28 mouse cellular contexts compared by ENCODE assay signal in genomic region chr16:38644455-38644854, GRCm38 (mm10).
A peak's percentile ranks its signal among the peaks of the same experiment; 100 is the strongest.
DNase-seq lines count a peak whose midpoint lies in the region; ATAC-seq and TF ChIP-seq lines count a peak whose summit lies in the region.
"Had no signal": no experiment of that assay in that cellular context is flagged by ENCODE, and none has a peak within 500 bp of the region (broad histone marks: within the 10 kb centered on the region; RNA-seq: fewer than 3 reads in every experiment).

No protein-coding gene starts in this region.

- H3K9me3 ChIP-seq in heart, embryonic 11.5 days (replicated peaks; ENCODE audit: control insufficient read depth, low read length): no peaks in the 10 kb centered on the region
- no peaks in the 10 kb centered on the region for H3K9me3 ChIP-seq in limb, embryonic 14.5 days (ENCODE audit: control insufficient read depth, low read length)
- H3K9me3 ChIP-seq in limb, embryonic 10.5 days (replicated peaks): no peaks in the 10 kb centered on the region
- H3K9me3 ChIP-seq: embryonic facial prominence, embryonic 15.5 days; forebrain, embryonic 12.5 days; forebrain, embryonic 15.5 days; heart, embryonic 15.5 days had no signal

- intact Hi-C loops in heart, postnatal 10 days (cut with DNase I): no loop called here

- TF ChIP-seq POLR2A in limb, embryonic 14.5 days (IDR thresholded peaks at IDR 0.05; ENCODE audit: borderline replicate concordance, extremely low read depth, insufficient read depth, insufficient read length): no peak
- no peak for TF ChIP-seq POLR2A in embryonic fibroblast, embryonic 13.5 days (IDR thresholded peaks at IDR 0.05; ENCODE audit: low read depth, low read length)

- DNase-seq in heart, postnatal 10 days: no peak
- peak; percentile 75 for DNase-seq in limb, embryonic 14.5 days (ENCODE audit: low spot score)
- no peak for DNase-seq in limb, embryonic 10.5 days (ENCODE audit: low spot score)
- no peak for DNase-seq in cerebellum, postnatal 25 days
- DNase-seq: adrenal gland, adult 2 months; adrenal gland, postnatal 14 days; cerebellum, adult 11 months; cerebellum, adult 2 months; cerebellum, adult 9-11 months; cerebellum, postnatal 36 days; embryo, embryonic 11 days; gastrocnemius, postnatal 25 days; heart, adult 18-20 months; heart, postnatal 14 days; heart, postnatal 4 days had no signal

- H3K4me1 ChIP-seq in heart, embryonic 11.5 days (ENCODE audit: control insufficient read depth, insufficient read depth, low read length): peaks cover 34% of the 10 kb centered on the region
- peaks cover 18% of the 10 kb centered on the region for H3K4me1 ChIP-seq in limb, embryonic 14.5 days (ENCODE audit: control insufficient read depth, insufficient read depth, low read length)
- 0 out of 2 replicates have a peak, but pooled peaks cover 4% of the 10 kb centered on the region for H3K4me1 ChIP-seq in limb, embryonic 10.5 days
- peaks cover 3% of the 10 kb centered on the region; the same call in 1 of the 2 replicates for H3K4me1 ChIP-seq in embryonic fibroblast, embryonic 13.5 days (ENCODE audit: control insufficient read depth, insufficient read depth, low read length)
- H3K4me1 ChIP-seq: forebrain, embryonic 12.5 days; forebrain, embryonic 15.5 days had no signal

- H3K4me2 ChIP-seq in heart, embryonic 11.5 days: no peak overlapping the region
- no peak overlapping the region for H3K4me2 ChIP-seq in limb, embryonic 14.5 days (replicated peaks; ENCODE audit: low read depth, low read length, severe bottlenecking)
- H3K4me2 ChIP-seq: embryonic facial prominence, embryonic 15.5 days; forebrain, embryonic 12.5 days; forebrain, embryonic 15.5 days; heart, embryonic 15.5 days; hindbrain, embryonic 14.5 days had no signal

- H3K36me3 ChIP-seq in heart, embryonic 11.5 days (ENCODE audit: control insufficient read depth, insufficient read depth, low read length): peaks cover 4% of the 10 kb centered on the region; the same call in 1 of the 2 replicates
- H3K36me3 ChIP-seq in limb, embryonic 14.5 days (ENCODE audit: control insufficient read depth, insufficient read depth, low read length): peaks cover 2% of the 10 kb centered on the region; the same call in 1 of the 2 replicates
- no peaks in the 10 kb centered on the region; the same call in 1 of the 2 replicates for H3K36me3 ChIP-seq in limb, embryonic 10.5 days
- H3K36me3 ChIP-seq in C2C12 (ENCODE audit: control insufficient read depth, insufficient read depth): peaks cover 9% of the 10 kb centered on the region
- H3K36me3 ChIP-seq: embryonic facial prominence, embryonic 15.5 days; forebrain, embryonic 12.5 days; forebrain, embryonic 15.5 days had no signal

- no peak overlapping the region for H3ac ChIP-seq in C2C12 (ENCODE audit: control insufficient read depth, insufficient read length, low read depth)

- WGBS in heart, embryonic 11.5 days (ENCODE audit: insufficient replicate concordance): 60% methylated on average over 2 of the region's 2 CpGs
- 53% methylated on average over 2 of the region's 2 CpGs for WGBS in limb, embryonic 14.5 days
- 88% methylated on average over 2 of the region's 2 CpGs for WGBS in limb, embryonic 10.5 days

- peaks cover 29% of the 10 kb centered on the region for H3K79me3 ChIP-seq in C2C12 (ENCODE audit: low read depth)

- ATAC-seq in heart, embryonic 11.5 days (replicated peaks; ENCODE audit: insufficient number of reproducible peaks, low FRiP score, low TSS enrichment): no peak
- ATAC-seq in limb, embryonic 14.5 days (ENCODE audit: low FRiP score, low read depth): 0 out of 2 replicates have a peak, but pooled peaks have one; percentile 42
- ATAC-seq in monocyte, adult 5-6 weeks (replicated peaks; ENCODE audit: insufficient number of reproducible peaks, low FRiP score, low TSS enrichment, poor library complexity, severe bottlenecking): no peak
- ATAC-seq: forebrain, embryonic 15.5 days; hindbrain, postnatal 0 days; inflammation-experienced regulatory T-cells, adult 6 months; intestine, embryonic 16.5 days had no signal

- H3K27me3 ChIP-seq in heart, embryonic 11.5 days (ENCODE audit: control insufficient read depth, insufficient read depth, low read length): no peaks in the 10 kb centered on the region
- H3K27me3 ChIP-seq in limb, embryonic 14.5 days (ENCODE audit: control insufficient read depth, insufficient read depth, low read length): no peaks in the 10 kb centered on the region
- no peaks in the 10 kb centered on the region for H3K27me3 ChIP-seq in limb, embryonic 10.5 days (ENCODE audit: low read depth, poor library complexity, severe bottlenecking)
- H3K27me3 ChIP-seq in C2C12 (ENCODE audit: control insufficient read depth, insufficient read depth, insufficient read length): no peaks in the 10 kb centered on the region
- H3K27me3 ChIP-seq: embryonic facial prominence, embryonic 15.5 days; forebrain, embryonic 12.5 days; forebrain, embryonic 15.5 days; heart, embryonic 15.5 days had no signal

- H3K9ac ChIP-seq in heart, embryonic 11.5 days (ENCODE audit: low read depth, low read length): no peak overlapping the region
- H3K9ac ChIP-seq in limb, embryonic 14.5 days (ENCODE audit: low read depth, low read length, severe bottlenecking): no peak overlapping the region
- H3K9ac ChIP-seq: embryonic facial prominence, embryonic 15.5 days; forebrain, embryonic 12.5 days; forebrain, embryonic 15.5 days; heart, embryonic 15.5 days; hindbrain, embryonic 14.5 days had no signal

- H3K27ac ChIP-seq in heart, embryonic 11.5 days (ENCODE audit: low read depth, low read length): 0 out of 2 replicates have a peak overlapping the region, but pooled peaks have one; percentile 3
- H3K27ac ChIP-seq in limb, embryonic 14.5 days (replicated peaks; ENCODE audit: low read depth, low read length): no peak overlapping the region; the same call in 1 of the 2 replicates
- no peak overlapping the region for H3K27ac ChIP-seq in limb, embryonic 10.5 days
- peak overlapping the region; percentile 49; the same call in 1 of the 2 replicates for H3K27ac ChIP-seq in embryonic fibroblast, embryonic 13.5 days (ENCODE audit: insufficient read depth, low read length)
- H3K27ac ChIP-seq: embryonic facial prominence, embryonic 15.5 days; forebrain, embryonic 12.5 days; forebrain, embryonic 15.5 days; hindbrain, embryonic 14.5 days; hindbrain, postnatal 0 days had no signal

- H3K4me3 ChIP-seq in heart, embryonic 11.5 days (ENCODE audit: low read depth, low read length): no peak overlapping the region
- H3K4me3 ChIP-seq in limb, embryonic 14.5 days (replicated peaks; ENCODE audit: low read length): no peak overlapping the region
- H3K4me3 ChIP-seq in limb, embryonic 10.5 days: no peak overlapping the region
- no peak overlapping the region for H3K4me3 ChIP-seq in C2C12 (ENCODE audit: insufficient read depth, poor library complexity, severe bottlenecking)
- no peak overlapping the region for H3K4me3 ChIP-seq in embryonic fibroblast, embryonic 13.5 days (ENCODE audit: insufficient read depth, low read length)
- H3K4me3 ChIP-seq: embryonic facial prominence, embryonic 15.5 days; erythroblast, embryonic 14.5 days; forebrain, embryonic 12.5 days; forebrain, embryonic 15.5 days; heart, embryonic 15.5 days had no signal

- TF ChIP-seq CTCF in C2C12 (IDR thresholded peaks at IDR 0.05; ENCODE audit: control insufficient read depth, insufficient read depth, insufficient read length): no peak
- no peak for TF ChIP-seq CTCF in embryonic fibroblast, embryonic 13.5 days (IDR thresholded peaks at IDR 0.05; ENCODE audit: borderline replicate concordance, insufficient read depth, low read length)

- peaks cover 73% of the 10 kb centered on the region for H3K79me2 ChIP-seq in C2C12 (ENCODE audit: control insufficient read depth, insufficient read depth)

TF ChIP-seq in C2C12, 6 proteins besides CTCF, POLR2A, EP300 and RAD21:
- TF ChIP-seq MYOD1 (IDR thresholded peaks at IDR 0.05; ENCODE audit: control insufficient read depth, insufficient read length, low read depth): peak; percentile 83
- no peak for TF ChIP-seq USF1 (IDR thresholded peaks at IDR 0.05; ENCODE audit: low read depth)

Comparison
In these comparisons a context has a peak if more than half of its experiments do, and no peak if none do; other contexts are left out.
1. H3K27ac ChIP-seq: peak in heart, embryonic 11.5 days (single experiment) and embryonic fibroblast, embryonic 13.5 days (single experiment); none in limb, embryonic 14.5 days (single experiment) and limb, embryonic 10.5 days (single experiment).